Mouse (Mus musculus) heart, embryonic 15.5 days (tissue): Measurements from ENCODE around the gene Dmap1. TPM values are rescaled to one million over a fixed set of nuclear protein-coding genes. Genes with fewer than 3 reads are reported as not detected.
A peak's percentile ranks its signal among the peaks of the same experiment; 100 is the strongest.

Experiments used
- ATAC-seq: fragments of 200-750 bp; cut with Nextera tagmentation; replicated peaks from 2 replicates; pipeline ENCODE4 v1.8.0; 2017; ENCODE audit warnings: low read depth, moderate TSS enrichment; ENCODE audit not compliant: insufficient number of reproducible peaks, insufficient read depth, low FRiP score
- H3K27ac ChIP-seq: fragments of 300-500 bp; sonication (generic); 2 replicates; pipeline ENCODE4 v1.5.1; 2015; ENCODE audit warnings: mild to moderate bottlenecking, inconsistent platforms
- H3K27me3 ChIP-seq: fragments of 300-500 bp; sonication (generic); 2 replicates; pipeline ENCODE4 v1.6.1; 2015; ENCODE audit warnings: inconsistent platforms
- H3K36me3 ChIP-seq: fragments of 300-500 bp; sonication (generic); 2 replicates; pipeline ENCODE4 v1.6.1; 2015; ENCODE audit warnings: mild to moderate bottlenecking, inconsistent platforms
- H3K4me1 ChIP-seq: fragments of 300-500 bp; sonication (generic); replicated peaks from 2 replicates; pipeline ENCODE4 v1.6.1; 2015; ENCODE audit warnings: inconsistent platforms
- H3K4me2 ChIP-seq: fragments of 300-500 bp; sonication (generic); 2 replicates; pipeline ENCODE4 v1.6.1; 2015; ENCODE audit warnings: inconsistent platforms, mild to moderate bottlenecking, moderate library complexity
- H3K4me3 ChIP-seq: fragments of 300-500 bp; sonication (generic); 2 replicates; pipeline ENCODE4 v1.5.1; 2015; ENCODE audit warnings: mild to moderate bottlenecking, inconsistent platforms
- H3K9ac ChIP-seq: fragments of 300-500 bp; sonication (generic); 2 replicates; pipeline ENCODE4 v1.6.1; 2015; ENCODE audit warnings: mild to moderate bottlenecking, inconsistent platforms
- H3K9me3 ChIP-seq: fragments of 300-500 bp; sonication (generic); replicated peaks from 2 replicates; pipeline ENCODE4 v1.6.1; 2016; ENCODE audit warnings: inconsistent platforms
- WGBS: fragments of 180-500 bp; shearing (Covaris S2); methylation state at CpG from one replicate; pipeline ENCODE4 v1.1.7; 2015; ENCODE audit warnings: mixed read lengths; 5-methylcytosine and 5-hydroxymethylcytosine counted together
- polyA plus RNA-seq: library from polyadenylated mRNA; unstranded; fragments of >200 nt; fragmentation: Nextera tagmentation; extraction: Ambion mirVana; gene quantifications from 2 replicates; pipeline ENCODE4 v1.2.1, GENCODE M21; 2015

Gene Dmap1
- polyA plus RNA-seq, 1 experiment from 2014 or later = 35.8 TPM

- Histone ChIP-seq H3K4me1 (peaks cover 7% of the 10 kb centered on the region; the same call in 1 of the 2 replicates), H3K36me3 (no peaks in the 10 kb centered on the region; the same call in 1 of the 2 replicates), H3K27ac (no peak overlapping the region), H3K27me3 (no peaks in the 10 kb centered on the region), H3K4me3 (no peak overlapping the region), H3K9ac (no peak overlapping the region), H3K9me3 (no peaks in the 10 kb centered on the region), H3K4me2 (no peak overlapping the region)
- no peak for ATAC-seq
- 71% methylated on average over 22 of the region's 22 CpGs for WGBS
Observed at GRCm38 (mm10) chr4:117636891-117637613, 45.0 kb downstream of the Dmap1 start.

- H3K4me2 ChIP-seq = no peak overlapping the region
- H3K9ac ChIP-seq = no peak overlapping the region
- peaks cover 7% of the 10 kb centered on the region; the same call in 1 of the 2 replicates for H3K4me1 ChIP-seq
- ATAC-seq = no peak
- H3K4me3 ChIP-seq = no peak overlapping the region
- H3K9me3 ChIP-seq = no peaks in the 10 kb centered on the region
- 59% methylated on average over 4 of the region's 4 CpGs for WGBS
- H3K36me3 ChIP-seq = no peaks in the 10 kb centered on the region; the same call in 1 of the 2 replicates
- H3K27me3 ChIP-seq = no peaks in the 10 kb centered on the region
- H3K27ac ChIP-seq = no peak overlapping the region
Observed at GRCm38 (mm10) chr4:117636152-117636551, 45.9 kb downstream of the Dmap1 start.

- Histone ChIP-seq H3K4me1 (peaks cover 13% of the 10 kb centered on the region; the same call in 1 of the 2 replicates), H3K27ac (no peak overlapping the region), H3K9ac (no peak overlapping the region), H3K4me3 (no peak overlapping the region), H3K4me2 (no peak overlapping the region), H3K36me3 (no peaks in the 10 kb centered on the region), H3K27me3 (no peaks in the 10 kb centered on the region), H3K9me3 (no peaks in the 10 kb centered on the region)
- no peak for ATAC-seq
- 65% methylated on average over 7 of the region's 7 CpGs for WGBS
Observed at GRCm38 (mm10) chr4:117634642-117635041, 47.4 kb downstream of the Dmap1 start.

- Histone ChIP-seq H3K36me3 (no peaks in the 10 kb centered on the region), H3K4me1 (peaks cover 13% of the 10 kb centered on the region; the same call in 1 of the 2 replicates), H3K4me2 (no peak overlapping the region), H3K9me3 (no peaks in the 10 kb centered on the region), H3K9ac (no peak overlapping the region), H3K27ac (no peak overlapping the region), H3K27me3 (no peaks in the 10 kb centered on the region), H3K4me3 (no peak overlapping the region)
- no peak for ATAC-seq
- 65% methylated on average over 5 of the region's 5 CpGs for WGBS
Observed at GRCm38 (mm10) chr4:117633527-117633926, 48.5 kb downstream of the Dmap1 start.

- Histone ChIP-seq H3K36me3 (no peaks in the 10 kb centered on the region), H3K4me1 (peaks cover 5% of the 10 kb centered on the region; the same call in 1 of the 2 replicates), H3K27ac (no peak overlapping the region), H3K4me2 (no peak overlapping the region), H3K4me3 (no peak overlapping the region), H3K9me3 (no peaks in the 10 kb centered on the region), H3K27me3 (no peaks in the 10 kb centered on the region), H3K9ac (no peak overlapping the region)
- ATAC-seq = 0 out of 2 replicates have a peak, but pooled peaks have one; percentile 50
- 69% methylated on average over 6 of the region's 6 CpGs for WGBS
Observed at GRCm38 (mm10) chr4:117630053-117630670, 51.9 kb downstream of the Dmap1 start.

GRCm38 (mm10) chr4:117628464-117628863 is 53.6 kb downstream of the Dmap1 start:
- no peak for ATAC-seq
- H3K4me2 ChIP-seq = no peak overlapping the region
- H3K27me3 ChIP-seq = no peaks in the 10 kb centered on the region
- H3K9ac ChIP-seq = no peak overlapping the region
- 36% methylated on average over 1 of the region's 1 CpGs for WGBS
- no peak overlapping the region for H3K27ac ChIP-seq
- H3K36me3 ChIP-seq = no peaks in the 10 kb centered on the region
- peaks cover 14% of the 10 kb centered on the region for H3K4me1 ChIP-seq
- no peaks in the 10 kb centered on the region for H3K9me3 ChIP-seq
- H3K4me3 ChIP-seq = no peak overlapping the region

Other genes with a start within 250 kb of the Dmap1 start
- 34.1 and 51.6 TPM in 2 replicates for gene Rnf220, start 185.2 kb downstream of the Dmap1 start, polyA plus RNA-seq
- gene Eri3, start 131.9 kb downstream of the Dmap1 start, polyA plus RNA-seq = 104 and 115 TPM in 2 replicates
- not detected in 2 replicates for gene Gm12845, start 42.1 kb upstream of the Dmap1 start, polyA plus RNA-seq
- gene Klf17, start 83.4 kb upstream of the Dmap1 start, polyA plus RNA-seq = not detected in 2 replicates
- 5.4 and 5.9 TPM in 2 replicates for gene Slc6a9, start 152.2 kb upstream of the Dmap1 start, polyA plus RNA-seq
- gene Ccdc24, start 190.3 kb upstream of the Dmap1 start, polyA plus RNA-seq = 0.29 and 0.43 TPM in 2 replicates
- 9.1 and 12.4 TPM in 2 replicates for gene B4galt2, start 201.2 kb upstream of the Dmap1 start, polyA plus RNA-seq
- 197 and 216 TPM in 2 replicates for gene Atp6v0b, start 205.1 kb upstream of the Dmap1 start, polyA plus RNA-seq
- gene Dph2, start 209.8 kb upstream of the Dmap1 start, polyA plus RNA-seq = 9.5 and 11.5 TPM in 2 replicates
- 33.4 and 48.1 TPM in 2 replicates for gene Ipo13, start 232.7 kb upstream of the Dmap1 start, polyA plus RNA-seq
- 0.65 and 1.2 TPM in 2 replicates for gene Artn, start 247.5 kb upstream of the Dmap1 start, polyA plus RNA-seq